Mouse (Mus musculus): Measurements from ENCODE around the gene Dab2ip.

GRCm38 (mm10) chr2:35670300-35670699, 112.2 kb downstream of the Dab2ip start:
- TF ChIP-seq CTCF (IDR thresholded peaks at IDR 0.05; ENCODE audit: low read depth, low read length), result no peak
- TF ChIP-seq GATA1 (IDR thresholded peaks at IDR 0.05; ENCODE audit: borderline replicate concordance, low read length), result no peak

All from G1E (cell line).